Mouse (Mus musculus): Measurements from ENCODE around the gene Fbxl17. TPM values are rescaled to one million over a fixed set of nuclear protein-coding genes. Genes with fewer than 3 reads are reported as not detected.
A peak's percentile ranks its signal among the peaks of the same experiment; 100 is the strongest.

Fbxl17 gene
- polyA plus RNA-seq, 1 experiment from 2014 or later = 13.6 TPM

DNA sequence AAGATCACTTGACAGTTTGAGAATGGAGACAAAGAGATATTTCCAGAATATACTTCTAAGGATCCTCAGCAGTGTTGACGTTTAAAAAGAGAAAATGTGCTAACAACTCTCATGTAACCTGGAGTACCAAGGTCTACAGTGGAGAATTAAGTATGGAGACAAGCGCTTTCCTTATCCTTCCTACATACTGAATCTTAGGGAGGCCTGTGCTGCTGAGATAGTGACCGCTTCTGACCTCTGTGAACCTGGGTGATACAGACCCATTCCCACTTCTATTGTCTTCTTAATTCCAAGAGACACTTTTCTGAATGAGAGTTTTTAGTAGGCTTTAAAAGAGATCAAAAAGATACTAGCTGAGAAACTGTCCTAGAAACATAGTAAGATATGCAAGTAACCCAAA lies 278.2 kb downstream of the Fbxl17 start:
- Histone ChIP-seq H3K4me3 (no peak overlapping the region), H3K9ac (no peak overlapping the region), H3K27ac (replicated peaks) (no peak overlapping the region), H3K27me3 (no peaks in the 10 kb centered on the region), H3K4me2 (no peak overlapping the region), H3K9me3 (no peaks in the 10 kb centered on the region), H3K36me3 (no peaks in the 10 kb centered on the region), H3K4me1 (replicated peaks) (no peaks in the 10 kb centered on the region; the same call in 1 of the 2 replicates)
- WGBS = 87% methylated on average over 3 of the region's 3 CpGs
- ATAC-seq (ENCODE audit: low FRiP score, low read depth) = no peak

DNA sequence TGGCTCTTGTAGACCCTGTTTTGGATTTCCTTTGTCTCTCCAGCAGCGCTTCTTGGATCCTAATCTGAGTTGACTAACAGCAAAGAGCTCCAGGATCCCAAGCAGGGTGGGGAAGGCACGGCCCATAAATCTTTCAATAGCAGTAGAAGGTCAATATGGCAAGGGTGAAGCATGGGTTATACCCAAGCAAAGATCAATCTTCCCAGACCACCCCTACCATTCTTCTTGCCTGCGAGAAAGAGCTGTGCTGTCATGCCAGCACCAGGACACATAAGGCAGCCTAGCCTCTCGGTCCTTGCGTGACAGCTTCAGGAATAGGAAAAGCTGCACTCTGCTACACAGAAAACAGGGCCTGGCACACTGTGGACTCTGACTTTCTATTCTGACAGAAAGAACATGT lies 279.0 kb downstream of the Fbxl17 start:
- Histone ChIP-seq H3K9ac (no peak overlapping the region), H3K4me2 (no peak overlapping the region), H3K27me3 (no peaks in the 10 kb centered on the region), H3K4me3 (no peak overlapping the region), H3K9me3 (no peaks in the 10 kb centered on the region), H3K36me3 (no peaks in the 10 kb centered on the region), H3K4me1 (replicated peaks) (no peaks in the 10 kb centered on the region; the same call in 1 of the 2 replicates), H3K27ac (replicated peaks) (no peak overlapping the region)
- WGBS = 48% methylated on average over 5 of the region's 5 CpGs
- no peak for ATAC-seq (ENCODE audit: low FRiP score, low read depth)

DNA sequence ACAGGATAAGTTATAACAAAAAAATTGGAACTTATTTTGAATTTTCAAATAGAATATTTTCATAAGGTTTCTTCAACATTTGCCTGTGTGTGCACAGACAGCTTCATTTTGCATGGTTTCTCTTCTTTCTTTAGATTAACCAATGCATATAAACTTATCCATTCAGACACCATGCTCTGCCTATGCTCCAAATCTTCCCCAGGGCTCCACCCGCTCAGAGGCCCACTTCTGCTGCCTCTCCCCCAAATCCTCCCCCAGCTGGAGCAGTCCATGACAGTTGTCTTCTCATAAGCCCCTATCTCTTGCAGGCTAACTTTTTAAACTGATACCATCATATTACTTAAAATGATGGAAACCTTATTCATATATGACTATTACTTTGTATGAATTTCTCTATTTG lies 282.8 kb downstream of the Fbxl17 start:
- no peak for ATAC-seq (ENCODE audit: low FRiP score, low read depth)
- Histone ChIP-seq H3K4me2 (no peak overlapping the region), H3K27ac (replicated peaks) (no peak overlapping the region), H3K36me3 (no peaks in the 10 kb centered on the region), H3K27me3 (no peaks in the 10 kb centered on the region), H3K4me3 (no peak overlapping the region), H3K9ac (no peak overlapping the region), H3K9me3 (no peaks in the 10 kb centered on the region), H3K4me1 (replicated peaks) (no peaks in the 10 kb centered on the region; the same call in 1 of the 2 replicates)
- 88% methylated on average over 1 of the region's 1 CpGs for WGBS

DNA sequence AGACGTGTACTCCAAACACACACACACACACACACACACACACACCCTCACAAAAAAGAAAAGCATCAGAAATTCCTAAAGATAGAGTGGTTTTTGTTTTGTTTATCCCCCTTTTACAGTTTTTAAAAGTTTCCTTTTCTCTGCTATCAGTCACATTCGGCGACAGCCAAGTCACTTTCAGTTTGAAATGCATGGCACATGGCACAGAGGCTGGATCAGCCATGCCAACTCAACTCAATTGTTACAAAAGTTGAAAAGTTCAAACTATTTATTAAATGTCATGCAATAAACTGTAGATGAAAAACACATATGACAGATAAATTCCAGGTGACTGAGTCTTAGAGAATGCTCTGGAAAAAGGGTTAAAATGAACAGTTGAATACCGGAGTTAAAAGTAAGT lies 287.8 kb downstream of the Fbxl17 start:
- Histone ChIP-seq H3K9ac (no peak overlapping the region), H3K9me3 (no peaks in the 10 kb centered on the region), H3K36me3 (no peaks in the 10 kb centered on the region), H3K27ac (replicated peaks) (no peak overlapping the region), H3K4me3 (no peak overlapping the region), H3K27me3 (no peaks in the 10 kb centered on the region), H3K4me2 (no peak overlapping the region), H3K4me1 (replicated peaks) (no peaks in the 10 kb centered on the region)
- WGBS = 87% methylated on average over 4 of the region's 4 CpGs
- no peak for ATAC-seq (ENCODE audit: low FRiP score, low read depth)

DNA sequence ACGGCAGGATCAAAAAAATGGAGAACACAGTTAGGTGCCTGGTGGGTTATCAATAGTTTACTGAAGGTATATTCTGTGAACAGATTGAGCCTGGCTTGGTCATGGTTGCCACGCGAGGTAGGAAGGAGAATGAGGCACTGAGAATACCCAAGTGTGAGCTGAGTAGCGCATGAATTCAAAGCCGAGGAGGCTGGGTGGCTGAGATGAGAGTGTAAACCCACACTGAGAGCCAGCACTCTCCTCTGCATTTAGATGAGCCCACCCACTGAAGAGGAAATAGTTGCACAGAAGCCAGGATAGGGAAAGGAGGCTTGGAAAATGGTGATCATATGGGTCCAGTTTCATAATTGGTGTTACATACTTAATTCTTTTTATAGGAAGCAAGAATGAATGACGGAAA lies 290.7 kb downstream of the Fbxl17 start:
- Histone ChIP-seq H3K9me3 (no peaks in the 10 kb centered on the region), H3K4me1 (replicated peaks) (0 out of 2 replicates have a peak, but pooled peaks cover 3% of the 10 kb centered on the region), H3K36me3 (no peaks in the 10 kb centered on the region), H3K4me2 (no peak overlapping the region), H3K27ac (replicated peaks) (no peak overlapping the region), H3K27me3 (no peaks in the 10 kb centered on the region), H3K4me3 (no peak overlapping the region), H3K9ac (no peak overlapping the region)
- no peak for ATAC-seq (ENCODE audit: low FRiP score, low read depth)
- WGBS = 84% methylated on average over 6 of the region's 6 CpGs

DNA sequence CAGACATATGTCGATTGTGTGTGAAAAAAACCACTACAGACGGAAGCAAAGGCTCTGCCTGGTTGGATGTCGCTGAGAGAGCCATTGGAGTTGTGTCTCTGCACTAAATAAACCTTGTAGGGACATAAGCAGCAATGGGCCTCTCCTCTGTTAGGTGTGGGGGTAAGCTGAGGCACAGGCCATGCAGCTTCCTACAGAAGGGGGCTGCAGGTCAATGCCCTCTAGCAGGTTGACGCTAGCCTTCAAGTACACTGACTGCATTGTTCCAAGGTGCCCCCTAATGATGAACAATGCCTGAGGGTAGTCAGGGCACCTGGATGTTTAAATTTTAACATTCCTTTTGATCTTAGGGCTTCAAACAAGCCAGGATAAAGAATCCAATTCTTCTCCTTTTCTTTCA lies 291.5 kb downstream of the Fbxl17 start:
- H3K27ac ChIP-seq (replicated peaks) = no peak overlapping the region

DNA sequence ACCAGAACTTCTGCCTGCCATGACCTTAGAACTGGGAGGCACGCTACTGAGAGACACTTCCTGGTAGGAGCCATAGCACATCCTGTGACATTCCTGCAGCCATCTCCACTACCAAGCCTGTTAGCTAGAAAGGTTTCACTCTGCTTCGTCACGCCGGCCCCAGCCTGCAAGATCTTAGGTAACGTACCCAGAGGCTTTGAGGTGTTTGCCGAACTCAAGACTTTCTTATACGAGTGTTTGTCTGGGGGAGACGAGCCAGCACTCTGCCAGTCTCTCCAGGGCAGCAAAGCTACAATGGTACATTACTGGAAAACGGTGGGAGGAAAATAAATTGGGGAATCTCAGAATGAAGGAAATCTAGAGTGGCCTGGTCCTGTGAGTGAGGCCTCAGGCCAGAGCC lies 292.1 kb downstream of the Fbxl17 start:
- whole genome bisulfite sequencing = 89% methylated on average over 9 of the region's 9 CpGs
- H3K27ac ChIP-seq (replicated peaks) = no peak overlapping the region
- H3K9ac ChIP-seq = no peak overlapping the region
- H3K4me3 ChIP-seq = no peak overlapping the region
- H3K4me1 ChIP-seq (replicated peaks) = 0 out of 2 replicates have a peak, but pooled peaks cover 3% of the 10 kb centered on the region
- H3K27me3 ChIP-seq = no peaks in the 10 kb centered on the region
- H3K36me3 ChIP-seq = no peaks in the 10 kb centered on the region
- H3K9me3 ChIP-seq = no peaks in the 10 kb centered on the region
- H3K4me2 ChIP-seq = no peak overlapping the region
- ATAC-seq (ENCODE audit: low FRiP score, low read depth) = no peak

More for the DNA sequence above, 291.5 kb downstream of the Fbxl17 start:
- no peaks in the 10 kb centered on the region for H3K27me3 ChIP-seq
- H3K4me3 ChIP-seq = no peak overlapping the region
- ATAC-seq (ENCODE audit: low FRiP score, low read depth) = no peak
- H3K4me1 ChIP-seq (replicated peaks) = 0 out of 2 replicates have a peak, but pooled peaks cover 3% of the 10 kb centered on the region
- no peak overlapping the region for H3K9ac ChIP-seq
- H3K4me2 ChIP-seq = no peak overlapping the region
- no peaks in the 10 kb centered on the region for H3K36me3 ChIP-seq
- H3K9me3 ChIP-seq = no peaks in the 10 kb centered on the region
- 81% methylated on average over 4 of the region's 4 CpGs for WGBS

DNA sequence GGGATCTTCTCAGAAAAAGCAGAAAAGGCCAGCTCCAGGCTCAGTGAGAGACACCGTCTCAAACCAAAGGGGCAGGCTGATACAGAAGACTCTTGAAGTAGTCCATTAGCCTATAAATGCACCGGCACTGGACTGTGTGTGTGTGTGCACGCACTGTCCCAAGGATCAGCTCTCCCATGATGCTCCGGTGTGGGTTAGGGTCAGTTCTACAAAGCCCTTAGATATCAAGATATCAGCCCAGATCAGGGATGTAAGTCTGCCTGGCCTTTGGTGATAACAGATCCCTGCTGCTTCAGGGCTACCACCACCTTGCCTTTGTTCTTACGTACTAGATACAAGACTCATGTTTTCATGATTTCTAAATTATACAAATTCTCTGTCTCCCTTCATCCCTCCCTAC lies 294.5 kb downstream of the Fbxl17 start:
- Histone ChIP-seq H3K9ac (no peak overlapping the region), H3K27me3 (no peaks in the 10 kb centered on the region), H3K36me3 (no peaks in the 10 kb centered on the region), H3K4me3 (no peak overlapping the region), H3K4me2 (no peak overlapping the region), H3K4me1 (replicated peaks) (0 out of 2 replicates have a peak, but pooled peaks cover 3% of the 10 kb centered on the region), H3K9me3 (no peaks in the 10 kb centered on the region), H3K27ac (replicated peaks) (no peak overlapping the region)
- ATAC-seq (ENCODE audit: low FRiP score, low read depth) = no peak
- 92% methylated on average over 5 of the region's 5 CpGs for WGBS

DNA sequence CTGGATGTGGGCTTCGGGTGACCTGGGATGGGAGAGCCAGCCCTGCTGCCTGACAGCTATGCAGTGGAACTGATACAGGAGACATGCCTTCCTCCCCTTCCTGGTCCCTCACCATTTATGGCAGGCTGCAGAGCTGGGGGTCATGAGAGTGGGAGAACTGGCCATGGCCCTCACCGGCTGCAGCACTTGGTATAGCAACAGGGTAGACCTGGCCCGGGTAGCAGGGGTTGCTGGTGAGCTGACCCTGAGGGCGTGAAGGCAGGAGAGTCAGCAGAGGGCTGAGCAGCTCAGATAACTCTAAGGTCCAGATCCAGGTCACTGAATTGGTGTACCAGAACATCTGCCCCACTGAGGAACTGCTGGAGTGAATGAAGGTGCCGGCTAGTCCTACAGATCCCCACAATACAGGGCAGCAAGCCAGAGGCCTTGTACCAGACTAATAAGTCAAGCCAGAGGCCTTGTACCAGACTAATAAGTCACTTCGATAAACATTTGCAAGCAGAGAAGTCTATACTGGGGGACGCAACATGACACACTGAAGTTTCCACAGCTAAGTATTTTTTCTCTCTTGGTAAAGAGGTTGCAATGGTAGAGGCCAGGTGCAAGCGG lies 296.1 kb downstream of the Fbxl17 start:
- no peak overlapping the region for H3K27ac ChIP-seq (replicated peaks)
- no peaks in the 10 kb centered on the region for H3K9me3 ChIP-seq
- 0 out of 2 replicates have a peak, but pooled peaks have one; percentile 27 for ATAC-seq (ENCODE audit: low FRiP score, low read depth)
- no peak overlapping the region for H3K4me3 ChIP-seq
- H3K9ac ChIP-seq = no peak overlapping the region
- WGBS = 86% methylated on average over 8 of the region's 8 CpGs
- no peaks in the 10 kb centered on the region for H3K27me3 ChIP-seq
- no peak overlapping the region for H3K4me2 ChIP-seq
- 0 out of 2 replicates have a peak, but pooled peaks cover 3% of the 10 kb centered on the region for H3K4me1 ChIP-seq (replicated peaks)
- H3K36me3 ChIP-seq = no peaks in the 10 kb centered on the region

DNA sequence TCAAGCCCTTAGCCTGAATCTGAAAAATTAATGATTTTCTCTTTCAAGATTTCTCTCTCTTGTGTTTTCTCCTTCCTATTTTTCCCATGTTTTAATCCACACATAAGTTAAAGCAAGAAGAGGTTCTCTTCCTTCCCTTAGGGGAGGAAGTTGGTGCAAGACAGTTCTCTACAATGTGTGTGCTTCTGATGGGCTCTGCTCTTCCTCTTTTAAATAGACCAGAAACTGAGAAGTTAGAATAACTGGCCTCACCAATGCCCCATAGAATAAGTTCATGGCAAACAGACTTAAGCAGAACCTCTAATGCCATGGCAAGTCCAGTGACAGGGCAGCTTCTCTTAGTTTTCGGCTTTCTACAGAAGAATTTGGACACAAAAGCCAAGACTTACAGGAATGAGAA lies 301.1 kb downstream of the Fbxl17 start:
- Histone ChIP-seq H3K27me3 (no peaks in the 10 kb centered on the region), H3K36me3 (no peaks in the 10 kb centered on the region), H3K4me3 (no peak overlapping the region), H3K4me1 (replicated peaks) (no peaks in the 10 kb centered on the region), H3K4me2 (no peak overlapping the region), H3K9ac (no peak overlapping the region), H3K27ac (replicated peaks) (no peak overlapping the region), H3K9me3 (no peaks in the 10 kb centered on the region)
- no peak for ATAC-seq (ENCODE audit: low FRiP score, low read depth)
- WGBS = 89% methylated on average over 1 of the region's 1 CpGs

DNA sequence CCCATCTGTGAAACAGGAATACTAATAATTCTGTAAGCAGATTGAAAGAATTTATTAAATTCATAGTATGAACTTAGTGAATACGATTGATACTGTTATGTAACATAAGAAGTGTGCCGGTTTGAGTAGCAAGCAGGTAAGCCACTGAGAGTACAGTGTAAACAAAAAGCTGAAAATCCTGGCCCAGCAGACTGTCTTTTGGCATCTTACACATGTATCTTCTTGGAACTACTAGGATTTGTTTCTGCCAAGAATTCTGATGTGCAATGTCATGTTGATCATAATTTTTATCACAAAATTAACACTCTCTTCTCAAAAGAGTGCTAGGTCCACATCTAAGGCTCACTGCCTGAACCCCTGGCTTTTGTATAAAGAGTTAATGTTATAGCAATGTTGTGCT lies 304.3 kb downstream of the Fbxl17 start:
- Histone ChIP-seq H3K36me3 (no peaks in the 10 kb centered on the region), H3K27ac (replicated peaks) (no peak overlapping the region), H3K27me3 (no peaks in the 10 kb centered on the region), H3K9ac (no peak overlapping the region), H3K4me3 (no peak overlapping the region), H3K4me1 (replicated peaks) (peaks cover 4% of the 10 kb centered on the region; the same call in 1 of the 2 replicates), H3K9me3 (no peaks in the 10 kb centered on the region), H3K4me2 (no peak overlapping the region)
- ATAC-seq (ENCODE audit: low FRiP score, low read depth) = no peak
- WGBS = 95% methylated on average over 2 of the region's 2 CpGs

DNA sequence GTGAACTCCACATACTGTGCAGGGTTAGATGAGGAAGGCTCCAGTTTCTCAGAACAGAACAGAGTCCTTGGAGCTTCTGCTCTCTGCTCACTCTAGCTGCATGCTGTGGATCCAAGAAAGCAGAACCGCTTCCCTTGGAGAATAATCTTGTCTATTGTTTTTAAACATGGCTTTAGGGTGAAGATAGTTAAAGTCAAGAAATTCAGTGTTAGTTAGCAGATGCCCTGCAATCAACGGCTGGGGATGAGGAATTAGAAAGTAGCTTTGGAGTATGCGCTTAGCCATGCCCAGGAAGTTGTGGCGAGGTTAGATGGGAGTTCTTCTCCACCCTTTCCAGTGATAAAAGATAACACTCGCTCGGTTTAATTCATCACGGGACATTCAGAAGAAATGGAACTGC lies 306.6 kb downstream of the Fbxl17 start:
- Histone ChIP-seq H3K27ac (replicated peaks) (no peak overlapping the region), H3K4me1 (replicated peaks) (peaks cover 4% of the 10 kb centered on the region; the same call in 1 of the 2 replicates), H3K9me3 (no peaks in the 10 kb centered on the region), H3K36me3 (no peaks in the 10 kb centered on the region), H3K27me3 (no peaks in the 10 kb centered on the region), H3K9ac (no peak overlapping the region), H3K4me2 (no peak overlapping the region), H3K4me3 (no peak overlapping the region)
- 81% methylated on average over 7 of the region's 7 CpGs for WGBS
- ATAC-seq (ENCODE audit: low FRiP score, low read depth) = no peak

DNA sequence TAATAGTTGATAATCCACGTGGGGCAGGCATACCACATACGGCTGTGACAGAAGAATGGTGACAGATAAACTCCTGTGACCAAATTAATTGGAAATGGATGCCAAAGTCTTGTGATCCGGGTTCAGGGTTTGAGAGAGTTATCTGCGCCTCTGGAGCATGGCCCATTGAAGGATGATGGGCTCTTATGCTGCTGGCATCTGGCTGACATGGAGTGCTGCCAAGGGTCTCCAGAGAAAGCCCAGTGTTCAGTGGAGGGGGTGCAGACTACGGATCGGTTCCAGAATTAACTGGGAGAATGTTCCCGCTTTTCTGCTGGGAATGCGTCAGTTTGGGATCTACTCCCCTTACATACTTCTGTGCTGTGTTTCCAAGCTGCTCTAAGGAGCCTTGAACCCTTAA lies 308.5 kb downstream of the Fbxl17 start:
- H3K4me2 ChIP-seq = no peak overlapping the region
- H3K4me3 ChIP-seq = no peak overlapping the region
- H3K9ac ChIP-seq = no peak overlapping the region
- H3K36me3 ChIP-seq = no peaks in the 10 kb centered on the region
- peaks cover 4% of the 10 kb centered on the region; the same call in 1 of the 2 replicates for H3K4me1 ChIP-seq (replicated peaks)
- 63% methylated on average over 8 of the region's 8 CpGs for WGBS
- H3K27ac ChIP-seq (replicated peaks) = no peak overlapping the region
- peak; percentile 63; the same call in 1 of the 2 replicates for ATAC-seq (ENCODE audit: low FRiP score, low read depth)
- no peaks in the 10 kb centered on the region for H3K9me3 ChIP-seq
- H3K27me3 ChIP-seq = no peaks in the 10 kb centered on the region

Measured in hindbrain, embryonic 15.5 days (tissue).